Mouse (Mus musculus) brain, embryonic 14.5 days (tissue): Measurements from ENCODE around the gene D630045J12Rik. TPM values are rescaled to one million over a fixed set of nuclear protein-coding genes. Genes with fewer than 3 reads are reported as not detected.

Experiments
- DNase-seq: peaks from one replicate; pipeline ENCODE4 v3.0.0-alpha.2; 2011; ENCODE audit warnings: low read depth
- CTCF ChIP-seq: fragments of 200-500 bp; IDR thresholded peaks from 2 replicates; pipeline ENCODE4 v1.5.1; 2012; ENCODE audit warnings: inconsistent platforms, mild to moderate bottlenecking, moderate library complexity, borderline replicate concordance; ENCODE audit not compliant: insufficient read depth, insufficient read length; ENCODE audit errors: extremely low read depth
- POLR2A ChIP-seq: fragments of 200-500 bp; IDR thresholded peaks from 2 replicates; pipeline ENCODE4 v1.6.1; 2012; ENCODE audit warnings: mild to moderate bottlenecking, inconsistent platforms, borderline replicate concordance; ENCODE audit not compliant: poor library complexity, insufficient read depth, insufficient read length, severe bottlenecking; ENCODE audit errors: extremely low read depth
- polyA plus RNA-seq: library from polyadenylated mRNA; depleted of rRNA; stranded (reverse); fragments of >200 nt; gene quantifications from 2 replicates; pipeline ENCODE4 v1.2.3, GENCODE M21; 2012

D630045J12Rik gene
- polyA plus RNA-seq, 1 experiment, result 50.5 TPM

DNA sequence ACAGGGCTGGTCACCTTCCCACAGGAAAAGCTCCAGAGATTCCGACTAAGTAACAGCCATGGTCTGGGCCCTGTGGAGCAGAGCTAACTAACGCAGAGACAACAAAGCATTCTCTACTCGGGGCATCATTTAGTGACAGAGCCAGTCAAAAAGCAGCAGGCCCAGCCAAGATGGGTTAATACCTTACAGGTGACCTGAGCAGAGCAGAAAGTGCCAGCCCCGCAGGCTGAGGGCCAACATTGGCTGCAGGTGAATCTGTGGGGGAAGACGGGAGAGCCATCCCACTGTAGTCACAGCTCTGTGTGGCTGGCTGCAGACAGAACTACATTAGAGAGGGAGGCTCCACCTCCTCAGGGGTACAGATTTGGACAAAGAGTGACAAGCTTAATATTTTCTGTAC lies 106.5 kb downstream of the D630045J12Rik start:
- TF ChIP-seq CTCF (no peak), POLR2A (no peak)
- no peak for DNase-seq

DNA sequence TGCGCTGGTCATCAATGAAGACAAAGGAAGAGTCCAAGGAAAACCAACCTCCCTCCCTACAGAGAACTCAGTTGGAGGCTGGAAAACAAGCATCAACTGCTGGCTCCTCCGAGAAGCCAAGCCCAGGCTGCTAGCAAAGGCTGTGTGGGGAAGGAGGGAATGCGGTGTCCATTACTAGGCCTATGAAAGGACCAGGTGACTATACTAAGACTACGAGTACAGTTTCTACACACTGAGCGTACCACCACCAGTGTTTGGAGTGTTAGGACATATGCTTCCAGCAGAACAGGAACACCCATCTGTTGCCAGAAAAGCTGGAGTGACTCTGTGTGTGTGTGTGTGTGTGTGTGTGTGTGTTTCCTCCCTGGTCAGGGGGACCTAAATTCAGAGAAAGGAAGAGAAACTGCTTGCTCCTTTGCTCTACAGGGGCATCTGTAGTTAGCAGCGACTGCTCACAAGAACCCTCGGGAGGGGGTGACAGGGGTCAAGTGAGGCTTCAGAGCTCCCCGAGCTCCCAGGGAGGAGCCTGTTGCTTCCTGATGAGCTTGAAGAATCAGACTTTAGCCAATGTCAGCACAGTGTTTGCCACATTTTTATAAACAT lies 108.2 kb downstream of the D630045J12Rik start:
- no peak for TF ChIP-seq CTCF
- no peak for TF ChIP-seq POLR2A
- no peak for DNase-seq

DNA sequence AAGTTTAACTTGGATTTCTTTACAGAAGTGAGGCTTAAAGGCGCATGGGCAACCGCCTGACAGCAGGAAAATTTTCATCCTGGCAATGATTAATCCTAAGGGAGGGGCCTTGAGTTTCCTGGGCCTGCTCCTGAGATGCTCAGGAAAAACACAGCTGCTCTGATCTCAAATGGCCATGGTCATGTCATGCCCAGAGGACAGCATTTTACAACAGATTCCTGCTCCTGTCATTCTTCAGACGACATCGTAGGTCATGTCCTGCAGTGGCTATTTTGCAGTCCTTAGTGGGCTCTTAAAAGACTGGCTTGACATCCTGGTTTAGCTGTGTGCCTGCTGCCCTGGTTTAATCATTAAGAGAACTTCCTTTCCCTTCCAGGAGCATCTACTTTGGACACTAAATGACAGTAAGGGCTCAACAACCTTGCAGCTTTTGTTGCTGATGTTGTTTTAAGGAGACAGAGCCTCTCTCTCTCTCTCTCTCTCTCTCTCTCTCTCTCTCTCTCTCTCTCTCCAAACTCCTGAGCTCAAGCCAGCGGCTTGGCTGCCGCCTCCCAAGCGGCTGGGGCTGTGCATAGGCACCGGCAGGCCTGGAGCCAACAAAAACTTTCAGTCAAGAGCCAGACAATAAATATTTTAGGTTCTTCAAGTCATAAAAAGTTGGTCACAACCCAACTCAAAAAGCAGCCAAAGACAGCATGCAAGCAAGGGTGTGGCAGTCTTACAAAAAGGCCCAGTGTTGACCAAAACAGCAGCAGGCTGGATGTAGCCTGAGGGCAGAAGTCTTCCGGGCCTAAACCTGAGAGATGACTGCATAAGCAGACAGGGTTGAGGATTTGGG lies 109.4 kb downstream of the D630045J12Rik start:
- TF ChIP-seq POLR2A (no peak), CTCF (no peak)
- peak; percentile 32 for DNase-seq

DNA sequence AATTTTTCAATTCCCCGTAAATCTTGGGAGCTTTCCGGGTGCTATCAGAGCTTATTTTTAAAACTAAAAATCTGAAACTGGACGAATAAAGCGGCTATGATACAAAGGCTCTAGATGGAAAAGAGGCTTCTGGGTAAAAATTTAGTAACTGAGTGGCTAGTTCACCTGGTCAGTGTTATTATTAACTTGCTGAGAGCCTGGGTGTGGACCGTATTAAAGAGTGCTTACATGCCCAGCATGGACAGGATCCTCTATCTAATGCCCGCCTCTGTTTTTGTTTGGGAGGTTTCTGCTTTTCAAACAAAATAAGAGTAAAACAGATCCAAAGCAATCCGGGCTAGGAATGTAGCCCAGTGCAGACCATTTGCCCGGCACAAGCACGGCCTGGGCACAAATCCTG lies 113.4 kb downstream of the D630045J12Rik start:
- TF ChIP-seq CTCF, result no peak
- TF ChIP-seq POLR2A, result no peak
- no peak for DNase-seq

DNA sequence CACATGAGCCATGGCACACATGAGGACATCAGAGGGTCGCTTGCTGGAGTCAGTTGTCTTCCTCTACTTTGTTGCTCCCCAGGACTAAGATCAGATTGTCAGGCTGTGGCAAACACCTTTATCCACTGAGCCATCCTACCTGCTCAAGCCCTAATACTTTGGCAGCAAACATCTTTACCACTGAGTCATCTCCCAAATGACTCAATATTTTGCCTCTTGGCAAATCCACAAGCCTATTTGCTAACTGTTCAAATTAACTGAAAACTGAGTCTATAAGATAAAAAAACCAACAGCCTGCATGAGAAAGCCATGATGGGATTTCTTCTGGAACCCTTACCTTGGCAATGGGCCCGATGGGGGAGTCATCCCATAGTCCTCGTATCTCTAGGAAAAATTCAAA lies 114.7 kb downstream of the D630045J12Rik start:
- no peak for DNase-seq
- TF ChIP-seq CTCF, result no peak
- TF ChIP-seq POLR2A, result no peak

DNA sequence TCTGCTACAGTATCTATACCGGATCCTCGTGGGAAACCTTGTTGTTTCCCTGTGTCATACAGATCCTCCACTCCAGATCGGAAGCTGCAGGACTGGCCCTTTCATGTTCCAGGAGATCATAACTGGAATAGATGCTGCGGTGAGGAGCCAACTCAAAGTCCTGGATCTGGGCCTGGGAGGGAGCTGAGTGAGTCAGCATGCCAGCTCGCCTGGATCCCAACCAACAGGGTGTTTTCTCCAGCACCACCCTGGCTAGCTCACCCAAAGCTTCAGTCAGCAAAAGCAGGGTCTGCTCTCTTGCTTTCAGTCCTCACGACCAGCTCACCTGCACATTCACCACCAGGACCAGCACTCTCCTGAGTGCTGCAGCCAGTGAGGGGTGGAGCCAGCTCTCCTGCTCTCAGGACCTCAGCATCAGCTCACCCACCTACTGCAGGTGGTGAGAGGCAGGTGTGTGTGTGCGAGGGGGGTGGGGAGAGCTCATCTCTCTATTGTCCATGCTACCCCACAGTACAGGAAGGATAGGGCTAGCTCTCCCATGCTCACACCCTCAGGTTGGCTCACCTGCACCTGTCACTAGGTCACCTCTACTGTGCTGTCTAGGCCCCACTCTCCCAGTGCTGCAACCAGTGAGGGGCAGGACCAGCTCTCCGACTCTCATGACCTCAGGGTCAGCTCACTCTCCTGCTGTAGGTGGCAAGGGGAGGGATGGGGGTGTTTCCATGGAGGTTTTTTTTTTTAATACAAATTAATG lies 118.8 kb downstream of the D630045J12Rik start:
- no peak for DNase-seq
- no peak for TF ChIP-seq POLR2A
- TF ChIP-seq CTCF, result no peak

DNA sequence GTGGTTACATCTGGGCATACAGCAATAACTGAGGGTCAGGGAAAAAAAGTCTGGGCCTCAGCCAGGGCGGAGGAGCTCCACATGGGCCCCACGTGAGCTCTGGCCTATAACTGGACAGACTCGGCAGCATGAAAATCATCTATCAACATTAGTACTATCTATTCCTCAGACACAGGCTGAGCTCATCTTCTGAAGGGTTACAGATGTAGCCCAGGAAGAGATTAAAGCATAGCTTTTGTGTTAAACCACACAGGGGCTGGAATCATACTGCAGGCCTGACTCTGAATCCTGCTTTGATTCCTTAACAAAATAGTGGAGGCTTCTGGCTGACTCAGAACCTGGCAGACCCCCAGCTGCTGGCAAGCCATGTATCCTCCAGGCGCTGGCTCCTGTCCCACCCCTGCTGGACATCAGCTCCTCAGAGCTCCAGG lies 122.0 kb downstream of the D630045J12Rik start:
- no peak for TF ChIP-seq POLR2A
- no peak for TF ChIP-seq CTCF
- no peak for DNase-seq

DNA sequence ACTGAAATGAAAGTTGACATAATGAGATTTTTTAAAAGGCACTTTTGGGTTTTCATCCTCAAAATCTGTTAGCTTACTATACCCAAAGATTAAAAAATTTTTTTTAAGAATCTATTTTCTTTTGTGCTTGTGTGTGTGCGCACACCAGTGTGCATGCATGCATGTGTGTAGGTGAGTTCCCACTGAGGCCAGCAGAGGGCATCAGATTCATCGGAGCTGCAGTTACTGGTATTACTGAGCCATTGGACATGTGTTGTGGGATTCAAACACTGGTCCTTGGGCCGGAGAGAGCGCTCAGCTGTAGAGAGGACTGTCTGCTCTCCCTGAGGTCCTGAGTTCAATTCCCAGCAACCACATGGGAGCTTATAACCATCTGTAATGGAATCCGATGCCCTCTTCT lies 123.9 kb downstream of the D630045J12Rik start:
- no peak; the same call in 1 of the 2 replicates for TF ChIP-seq CTCF
- TF ChIP-seq POLR2A, result no peak
- no peak for DNase-seq

DNA sequence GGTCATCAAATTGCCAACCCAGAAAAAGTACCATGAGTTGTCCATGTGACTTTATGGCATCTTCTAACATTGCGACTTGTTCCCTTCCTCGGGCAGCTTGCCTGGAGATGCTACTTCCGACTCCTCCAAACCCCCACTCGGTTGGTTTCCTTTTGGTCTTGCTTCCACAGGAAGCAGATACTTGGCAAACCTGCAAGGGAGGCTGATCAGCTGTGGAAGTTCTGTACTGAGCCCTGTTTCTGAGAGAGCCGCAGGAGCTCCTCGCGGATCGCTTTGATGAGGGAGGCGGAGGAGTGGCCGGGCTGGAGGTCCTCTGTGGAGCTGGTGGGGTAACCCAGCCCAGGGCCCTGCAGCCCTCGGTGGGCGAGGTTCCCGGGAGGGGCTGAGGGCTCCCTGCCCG lies 125.7 kb downstream of the D630045J12Rik start:
- no peak for TF ChIP-seq POLR2A
- no peak for TF ChIP-seq CTCF
- no peak for DNase-seq

DNA sequence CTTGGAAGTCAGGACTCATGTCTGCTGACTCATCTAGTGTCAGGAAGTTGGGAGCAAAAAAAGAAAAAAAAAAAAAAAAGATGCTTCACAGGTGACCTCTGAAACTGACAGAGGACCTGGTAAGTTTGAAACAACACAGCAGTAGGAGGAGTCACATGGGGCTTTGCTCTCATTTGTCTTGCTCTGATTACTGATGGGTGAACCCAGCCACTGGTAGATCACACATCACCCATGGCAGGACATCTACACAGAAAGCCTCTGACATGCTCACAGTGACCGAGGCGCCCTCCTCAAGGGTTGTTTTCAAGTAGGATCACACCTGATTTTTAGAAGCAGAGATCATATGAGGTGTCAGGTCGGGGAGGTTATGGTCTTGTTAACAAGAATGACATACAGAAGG lies 128.3 kb downstream of the D630045J12Rik start:
- no peak for DNase-seq
- no peak for TF ChIP-seq CTCF
- TF ChIP-seq POLR2A, result no peak

DNA sequence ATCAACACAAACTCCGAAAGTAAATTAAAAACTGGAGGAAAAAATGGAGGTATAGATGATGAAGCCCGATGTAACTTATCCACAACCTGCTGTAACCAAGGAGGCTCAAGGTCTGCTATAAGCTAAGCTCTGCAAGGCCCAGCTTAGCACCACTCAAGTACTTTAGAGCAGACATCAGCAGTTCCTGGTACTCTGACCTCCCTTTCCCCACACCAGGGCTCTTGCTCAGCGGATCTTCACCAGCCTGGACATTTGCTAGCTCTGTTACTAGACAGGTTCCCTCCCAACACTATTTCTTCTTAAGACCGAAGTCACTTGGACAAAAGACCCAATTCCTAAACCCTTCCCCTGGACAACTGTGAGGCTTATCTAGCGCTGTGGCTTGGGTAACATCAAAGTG lies 128.9 kb downstream of the D630045J12Rik start:
- no peak for DNase-seq
- TF ChIP-seq POLR2A (no peak), CTCF (no peak)

DNA sequence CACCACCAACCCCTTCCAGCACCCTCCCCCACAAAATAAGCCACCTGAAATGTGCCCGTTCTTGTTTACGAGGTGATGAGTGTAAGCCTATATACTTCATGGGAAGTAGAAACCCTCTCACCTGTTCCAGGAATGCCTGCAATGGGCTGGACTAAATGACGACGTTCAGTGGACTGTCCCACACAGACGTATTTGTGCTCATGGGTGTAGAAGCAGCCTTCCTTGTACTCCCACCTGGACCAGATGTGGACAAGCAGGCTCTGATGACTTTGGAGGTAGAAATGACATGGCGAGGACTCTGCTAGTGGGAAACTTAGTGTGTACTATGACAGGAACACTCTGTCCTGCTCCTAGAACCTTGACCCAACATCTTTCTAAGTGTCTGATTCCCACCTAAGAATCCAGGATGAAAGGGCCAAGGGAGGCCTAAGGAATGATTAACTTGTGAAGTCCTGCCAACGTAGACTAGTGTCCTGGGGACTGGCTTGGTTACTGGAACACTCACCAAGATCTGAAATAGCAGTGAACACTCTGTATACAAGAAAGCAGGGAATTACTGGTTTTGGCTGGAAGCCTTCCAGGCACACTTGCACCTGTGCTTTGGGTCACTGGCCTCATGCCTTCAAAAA lies 129.5 kb downstream of the D630045J12Rik start, which contains the start of gene Atp6v0a4:
Gene Atp6v0a4 (minus strand): TSS at position 380 of the 629 bp plus-strand sequence.
- no peak for TF ChIP-seq POLR2A
- no peak for TF ChIP-seq CTCF
- no peak for DNase-seq
